Mouse (Mus musculus): ENCODE results near the gene Eno3. TPM values are rescaled to one million over a fixed set of nuclear protein-coding genes. Genes with fewer than 3 reads are reported as not detected.
A peak's percentile ranks its signal among the peaks of the same experiment; 100 is the strongest.

Eno3 gene
- polyA plus RNA-seq, 1 experiment from 2014 or later = 468 TPM

GRCm38 (mm10) chr11:70686901-70687566 is 30.0 kb downstream of the Eno3 start:
- Histone ChIP-seq H3K4me2 (ENCODE audit: low read length) (peak overlapping the region; percentile 97), H3K4me3 (ENCODE audit: control insufficient read depth in 1 of 2, insufficient read depth in 1 of 2, low read depth in 1 of 2, low read length in 2 of 2) (peak overlapping the region; percentile 80 to 92), H3K27ac (replicated peaks in 1 of 2; ENCODE audit: control insufficient read depth in 1 of 2, insufficient read depth in 1 of 2, low read depth in 2 of 2, low read length in 2 of 2) (peak overlapping the region; percentile 31 to 90; a peak in 3 of 4 replicates), H3K4me1 (ENCODE audit: control insufficient read depth in 2 of 2, insufficient read depth in 2 of 2, low read length in 2 of 2) (peaks cover 15 to 19% of the 10 kb centered on the region in 2 experiments), H3K9ac (ENCODE audit: low read length) (peak overlapping the region; percentile 89), H3K9me3 (ENCODE audit: control insufficient read depth, low read length) (no peaks in the 10 kb centered on the region), H3K36me3 (ENCODE audit: control insufficient read depth, insufficient read depth, low read length) (peaks cover 40% of the 10 kb centered on the region), H3K27me3 (ENCODE audit: control insufficient read depth, insufficient read depth, low read length) (no peaks in the 10 kb centered on the region)
- 2% methylated on average over 13 of the region's 16 CpGs for WGBS
- peak; percentile 13; the same call in 1 of the 2 replicates for ATAC-seq (ENCODE audit: insufficient number of reproducible peaks, insufficient read depth, low FRiP score, low read depth)

- peak within 1 kb of the TSS; percentile 97 for H3K4me2 ChIP-seq (ENCODE audit: low read length)
- peak within 1 kb of the TSS; percentile 80 to 92 for H3K4me3 ChIP-seq (ENCODE audit: control insufficient read depth in 1 of 2, insufficient read depth in 1 of 2, low read depth in 1 of 2, low read length in 2 of 2)
- no peaks in the 10 kb centered on the region for H3K9me3 ChIP-seq (ENCODE audit: control insufficient read depth, low read length)
- H3K9ac ChIP-seq (ENCODE audit: low read length) = peak within 1 kb of the TSS; percentile 89
- peak within 1 kb of the TSS; percentile 31 to 90 for H3K27ac ChIP-seq (replicated peaks in 1 of 2; ENCODE audit: control insufficient read depth in 1 of 2, insufficient read depth in 1 of 2, low read depth in 2 of 2, low read length in 2 of 2)
- H3K27me3 ChIP-seq (ENCODE audit: control insufficient read depth, insufficient read depth, low read length) = no peaks in the 10 kb centered on the region
- H3K36me3 ChIP-seq (ENCODE audit: control insufficient read depth, insufficient read depth, low read length) = peaks cover 34% of the 10 kb centered on the region
- ATAC-seq (ENCODE audit: insufficient number of reproducible peaks, insufficient read depth, low FRiP score, low read depth) = peak; percentile 84
- WGBS = under 1% methylated on average over 51 of the region's 55 CpGs
- peaks cover 11 to 16% of the 10 kb centered on the region in 2 experiments for H3K4me1 ChIP-seq (ENCODE audit: control insufficient read depth in 2 of 2, insufficient read depth in 2 of 2, low read length in 2 of 2)
Observed at GRCm38 (mm10) chr11:70687601-70688199, 30.7 kb downstream of the Eno3 start, which contains the start of gene Camta2. Gene Camta2, minus strand, starts transcription at chr11:70688105.

GRCm38 (mm10) chr11:70688372-70688771 is 31.4 kb downstream of the Eno3 start:
- Histone ChIP-seq H3K27me3 (ENCODE audit: control insufficient read depth, insufficient read depth, low read length) (no peaks in the 10 kb centered on the region), H3K4me2 (ENCODE audit: low read length) (peak overlapping the region; percentile 97), H3K4me3 (ENCODE audit: control insufficient read depth in 1 of 2, insufficient read depth in 1 of 2, low read depth in 1 of 2, low read length in 2 of 2) (peak overlapping the region; percentile 80 to 92), H3K36me3 (ENCODE audit: control insufficient read depth, insufficient read depth, low read length) (peaks cover 28% of the 10 kb centered on the region), H3K4me1 (ENCODE audit: control insufficient read depth in 2 of 2, insufficient read depth in 2 of 2, low read length in 2 of 2) (peaks cover 11 to 16% of the 10 kb centered on the region in 2 experiments), H3K9ac (ENCODE audit: low read length) (peak overlapping the region; percentile 89), H3K27ac (replicated peaks in 1 of 2; ENCODE audit: control insufficient read depth in 1 of 2, insufficient read depth in 1 of 2, low read depth in 2 of 2, low read length in 2 of 2) (peak overlapping the region; percentile 28 to 90), H3K9me3 (ENCODE audit: control insufficient read depth, low read length) (no peaks in the 10 kb centered on the region)
- ATAC-seq (ENCODE audit: insufficient number of reproducible peaks, insufficient read depth, low FRiP score, low read depth) = no peak
- 20% methylated on average over 8 of the region's 8 CpGs for WGBS

GRCm38 (mm10) chr11:70689578-70689977 is 32.6 kb downstream of the Eno3 start:
- H3K9ac ChIP-seq (ENCODE audit: low read length) = no peak overlapping the region
- H3K36me3 ChIP-seq (ENCODE audit: control insufficient read depth, insufficient read depth, low read length) = peaks cover 16% of the 10 kb centered on the region
- H3K4me1 ChIP-seq (ENCODE audit: control insufficient read depth in 2 of 2, insufficient read depth in 2 of 2, low read length in 2 of 2) = peaks cover 11 to 16% of the 10 kb centered on the region in 2 experiments
- ATAC-seq (ENCODE audit: insufficient number of reproducible peaks, insufficient read depth, low FRiP score, low read depth) = no peak
- no peak overlapping the region for H3K27ac ChIP-seq (replicated peaks in 1 of 2; ENCODE audit: control insufficient read depth in 1 of 2, insufficient read depth in 1 of 2, low read depth in 2 of 2, low read length in 2 of 2)
- WGBS = 41% methylated on average over 4 of the region's 4 CpGs
- H3K4me3 ChIP-seq (ENCODE audit: control insufficient read depth in 1 of 2, insufficient read depth in 1 of 2, low read depth in 1 of 2, low read length in 2 of 2) = no peak overlapping the region
- no peaks in the 10 kb centered on the region for H3K9me3 ChIP-seq (ENCODE audit: control insufficient read depth, low read length)
- no peak overlapping the region for H3K4me2 ChIP-seq (ENCODE audit: low read length)
- H3K27me3 ChIP-seq (ENCODE audit: control insufficient read depth, insufficient read depth, low read length) = no peaks in the 10 kb centered on the region

GRCm38 (mm10) chr11:70693504-70693903 is 36.5 kb downstream of the Eno3 start:
- Histone ChIP-seq H3K36me3 (ENCODE audit: control insufficient read depth, insufficient read depth, low read length) (no peaks in the 10 kb centered on the region), H3K27me3 (ENCODE audit: control insufficient read depth, insufficient read depth, low read length) (no peaks in the 10 kb centered on the region), H3K9me3 (ENCODE audit: control insufficient read depth, low read length) (no peaks in the 10 kb centered on the region), H3K9ac (ENCODE audit: low read length) (no peak overlapping the region), H3K4me3 (ENCODE audit: control insufficient read depth in 1 of 2, insufficient read depth in 1 of 2, low read depth in 1 of 2, low read length in 2 of 2) (no peak overlapping the region), H3K27ac (replicated peaks in 1 of 2; ENCODE audit: control insufficient read depth in 1 of 2, insufficient read depth in 1 of 2, low read depth in 2 of 2, low read length in 2 of 2) (no peak overlapping the region), H3K4me2 (ENCODE audit: low read length) (no peak overlapping the region), H3K4me1 (ENCODE audit: control insufficient read depth in 2 of 2, insufficient read depth in 2 of 2, low read length in 2 of 2) (peaks cover 4 to 5% of the 10 kb centered on the region in 2 experiments)
- WGBS = 44% methylated on average over 3 of the region's 3 CpGs
- no peak for ATAC-seq (ENCODE audit: insufficient number of reproducible peaks, insufficient read depth, low FRiP score, low read depth)

- no peak overlapping the region for H3K4me2 ChIP-seq (ENCODE audit: low read length)
- no peak for ATAC-seq (ENCODE audit: insufficient number of reproducible peaks, insufficient read depth, low FRiP score, low read depth)
- H3K9me3 ChIP-seq (ENCODE audit: control insufficient read depth, low read length) = no peaks in the 10 kb centered on the region
- 76% methylated on average over 3 of the region's 3 CpGs for WGBS
- no peak overlapping the region for H3K4me3 ChIP-seq (ENCODE audit: control insufficient read depth in 1 of 2, insufficient read depth in 1 of 2, low read depth in 1 of 2, low read length in 2 of 2)
- no peaks in the 10 kb centered on the region for H3K36me3 ChIP-seq (ENCODE audit: control insufficient read depth, insufficient read depth, low read length)
- H3K4me1 ChIP-seq (ENCODE audit: control insufficient read depth in 2 of 2, insufficient read depth in 2 of 2, low read length in 2 of 2) = peaks cover 9 to 18% of the 10 kb centered on the region in 2 experiments
- no peak overlapping the region for H3K27ac ChIP-seq (replicated peaks in 1 of 2; ENCODE audit: control insufficient read depth in 1 of 2, insufficient read depth in 1 of 2, low read depth in 2 of 2, low read length in 2 of 2)
- H3K9ac ChIP-seq (ENCODE audit: low read length) = no peak overlapping the region
- no peaks in the 10 kb centered on the region for H3K27me3 ChIP-seq (ENCODE audit: control insufficient read depth, insufficient read depth, low read length)
Observed at GRCm38 (mm10) chr11:70697376-70697775, 40.4 kb downstream of the Eno3 start.

- H3K27me3 ChIP-seq (ENCODE audit: control insufficient read depth, insufficient read depth, low read length) = no peaks in the 10 kb centered on the region
- H3K4me2 ChIP-seq (ENCODE audit: low read length) = no peak overlapping the region
Observed at GRCm38 (mm10) chr11:70699051-70699450, 42.0 kb downstream of the Eno3 start.

More at GRCm38 (mm10) chr11:70699051-70699450, 42.0 kb downstream of the Eno3 start:
- WGBS = 77% methylated on average over 2 of the region's 2 CpGs
- H3K27ac ChIP-seq (replicated peaks in 1 of 2; ENCODE audit: control insufficient read depth in 1 of 2, insufficient read depth in 1 of 2, low read depth in 2 of 2, low read length in 2 of 2) = no peak overlapping the region
- no peak overlapping the region for H3K4me3 ChIP-seq (ENCODE audit: control insufficient read depth in 1 of 2, insufficient read depth in 1 of 2, low read depth in 1 of 2, low read length in 2 of 2)
- peaks cover 16 to 31% of the 10 kb centered on the region in 2 experiments for H3K4me1 ChIP-seq (ENCODE audit: control insufficient read depth in 2 of 2, insufficient read depth in 2 of 2, low read length in 2 of 2)
- H3K36me3 ChIP-seq (ENCODE audit: control insufficient read depth, insufficient read depth, low read length) = peaks cover 10% of the 10 kb centered on the region
- ATAC-seq (ENCODE audit: insufficient number of reproducible peaks, insufficient read depth, low FRiP score, low read depth) = no peak
- no peaks in the 10 kb centered on the region for H3K9me3 ChIP-seq (ENCODE audit: control insufficient read depth, low read length)
- H3K9ac ChIP-seq (ENCODE audit: low read length) = no peak overlapping the region
